Mouse (Mus musculus) intestine, embryonic 15.5 days (tissue): ENCODE results near the gene Ccm2. TPM values are rescaled to one million over a fixed set of nuclear protein-coding genes. Genes with fewer than 3 reads are reported as not detected.

Experiments
- ATAC-seq: fragments of 200-750 bp; cut with Nextera tagmentation; 2 replicates; pipeline ENCODE4 v1.8.0; 2017; ENCODE audit warnings: moderate TSS enrichment, moderate library complexity
- H3K27ac ChIP-seq: fragments of 300-500 bp; sonication (generic); 2 replicates; pipeline ENCODE4 v1.5.1; 2015; ENCODE audit warnings: mild to moderate bottlenecking, inconsistent platforms
- H3K27me3 ChIP-seq: fragments of 300-500 bp; sonication (generic); replicated peaks from 2 replicates; pipeline ENCODE4 v1.6.1; 2015; ENCODE audit warnings: inconsistent platforms
- H3K36me3 ChIP-seq: fragments of 300-500 bp; sonication (generic); 2 replicates; pipeline ENCODE4 v1.6.1; 2015; ENCODE audit warnings: inconsistent platforms
- H3K4me1 ChIP-seq: fragments of 300-500 bp; sonication (generic); replicated peaks from 2 replicates; pipeline ENCODE4 v1.6.1; 2015; ENCODE audit warnings: inconsistent platforms
- H3K4me2 ChIP-seq: fragments of 300-500 bp; sonication (generic); replicated peaks from 2 replicates; pipeline ENCODE4 v1.6.1; 2015; ENCODE audit warnings: mild to moderate bottlenecking, inconsistent platforms
- H3K4me3 ChIP-seq: fragments of 300-500 bp; sonication (generic); replicated peaks from 2 replicates; pipeline ENCODE4 v1.5.1; 2015; ENCODE audit warnings: inconsistent platforms
- H3K9ac ChIP-seq: fragments of 300-500 bp; sonication (generic); 2 replicates; pipeline ENCODE4 v1.6.1; 2015; ENCODE audit warnings: inconsistent platforms
- H3K9me3 ChIP-seq: fragments of 300-500 bp; sonication (generic); 2 replicates; pipeline ENCODE4 v1.6.1; 2016; ENCODE audit warnings: inconsistent platforms
- WGBS: fragments of 180-500 bp; shearing (Covaris S2); methylation state at CpG from one replicate; pipeline ENCODE4 v1.1.7; 2015; 5-methylcytosine and 5-hydroxymethylcytosine counted together
- polyA plus RNA-seq: library from polyadenylated mRNA; unstranded; fragments of >200 nt; fragmentation: Nextera tagmentation; extraction: Ambion mirVana; gene quantifications from 2 replicates; pipeline ENCODE4 v1.2.1, GENCODE M21; 2015

Ccm2 gene
- polyA plus RNA-seq, 1 experiment from 2014 or later: 73.8 TPM

GRCm38 (mm10) chr11:6601649-6602480, 55.2 kb downstream of the Ccm2 start:
- 60% methylated on average over 20 of the region's 20 CpGs for WGBS
- H3K27ac ChIP-seq: no peak overlapping the region
- H3K27me3 ChIP-seq: peaks cover 30% of the 10 kb centered on the region
- no peaks in the 10 kb centered on the region for H3K9me3 ChIP-seq
- H3K4me2 ChIP-seq: no peak overlapping the region
- H3K36me3 ChIP-seq: peaks cover 5% of the 10 kb centered on the region
- no peak overlapping the region for H3K9ac ChIP-seq
- H3K4me1 ChIP-seq: peaks cover 47% of the 10 kb centered on the region
- no peak overlapping the region for H3K4me3 ChIP-seq
- no peak for ATAC-seq

DNA sequence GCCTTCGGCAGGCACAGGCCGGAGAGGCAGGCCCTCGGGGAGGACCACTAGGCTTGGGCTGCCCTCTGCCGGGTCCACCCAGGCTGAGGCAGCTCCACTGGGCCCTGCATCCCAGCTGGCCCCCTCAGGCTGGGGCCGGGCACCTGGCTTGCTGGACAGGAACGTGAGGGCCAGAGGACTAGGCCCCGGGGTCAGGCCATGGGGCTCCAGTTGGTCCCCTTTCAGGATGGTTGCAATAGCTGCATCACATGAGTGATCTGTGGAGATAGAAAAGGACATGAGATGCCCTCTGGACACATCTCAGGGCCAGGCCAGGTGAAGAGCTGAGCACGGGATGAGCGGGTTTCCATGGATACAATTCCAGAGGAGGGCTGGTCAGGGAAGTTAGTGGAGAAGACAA, 56.0 kb downstream of the Ccm2 start:
- H3K9ac ChIP-seq: no peak overlapping the region
- peaks cover 47% of the 10 kb centered on the region for H3K4me1 ChIP-seq

DNA sequence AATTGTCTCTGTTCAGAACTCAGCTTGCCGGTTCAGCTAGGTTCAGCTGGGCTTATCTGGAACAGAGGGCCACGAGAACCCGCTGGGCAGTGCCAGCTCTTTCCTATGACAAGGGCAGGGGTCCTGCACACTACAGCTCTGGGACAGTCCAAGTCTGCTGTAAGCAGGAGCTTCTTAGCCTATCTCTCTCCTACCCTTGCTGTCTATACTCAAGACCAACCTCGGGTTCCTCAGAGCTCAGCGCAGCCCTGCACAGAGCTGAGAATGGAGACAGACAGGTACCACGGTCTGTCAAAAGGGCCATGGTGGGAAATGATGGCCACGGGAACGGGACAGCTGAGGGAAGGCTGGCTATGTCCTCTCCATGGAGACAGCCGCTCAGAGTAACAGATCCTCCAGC, 56.5 kb downstream of the Ccm2 start:
- Histone ChIP-seq H3K36me3 (no peaks in the 10 kb centered on the region), H3K4me3 (no peak overlapping the region), H3K27ac (no peak overlapping the region), H3K27me3 (peaks cover 31% of the 10 kb centered on the region), H3K9ac (no peak overlapping the region), H3K9me3 (no peaks in the 10 kb centered on the region), H3K4me2 (no peak overlapping the region), H3K4me1 (peaks cover 47% of the 10 kb centered on the region)
- no peak for ATAC-seq
- WGBS: 77% methylated on average over 9 of the region's 9 CpGs

More for the DNA sequence above, 56.0 kb downstream of the Ccm2 start:
- no peak overlapping the region for H3K27ac ChIP-seq
- WGBS: 77% methylated on average over 9 of the region's 9 CpGs
- no peaks in the 10 kb centered on the region for H3K9me3 ChIP-seq
- ATAC-seq: no peak
- peaks cover 1% of the 10 kb centered on the region; the same call in 1 of the 2 replicates for H3K36me3 ChIP-seq
- H3K27me3 ChIP-seq: peaks cover 31% of the 10 kb centered on the region
- no peak overlapping the region for H3K4me2 ChIP-seq
- no peak overlapping the region for H3K4me3 ChIP-seq

DNA sequence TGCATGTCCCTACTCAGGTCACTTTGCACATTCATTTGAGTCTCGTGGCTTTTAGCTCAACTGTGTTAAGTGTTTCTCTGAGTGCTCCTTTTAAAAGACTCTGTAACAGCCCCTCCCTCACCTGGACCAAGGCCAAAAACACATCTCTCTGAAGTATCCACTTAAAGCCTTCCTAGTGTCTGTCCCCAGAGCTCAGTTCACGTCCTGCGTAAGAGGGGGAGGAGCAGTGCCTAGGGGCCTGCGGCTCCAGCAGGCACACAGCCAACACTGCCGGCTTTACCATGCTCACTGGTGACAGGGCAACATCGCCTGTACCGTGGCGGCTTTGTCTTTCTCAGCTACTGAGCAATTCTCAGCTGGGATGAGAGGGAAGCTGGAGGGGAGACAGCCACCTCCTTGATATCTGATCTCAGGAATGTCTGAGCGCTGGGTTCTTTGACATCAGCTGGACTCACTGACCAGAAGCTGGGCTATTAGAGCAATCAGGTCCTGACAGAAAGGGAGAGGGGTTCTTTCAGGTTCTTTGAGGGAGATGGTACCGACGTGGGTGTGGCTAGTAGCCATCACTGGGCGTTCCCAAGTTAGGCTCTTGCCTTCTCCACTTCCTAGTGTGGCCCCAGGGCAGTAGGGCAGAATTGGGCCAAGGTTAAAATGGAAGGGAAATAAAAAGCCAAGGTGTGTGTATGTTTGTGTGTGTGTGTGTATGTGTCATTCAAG, 57.4 kb downstream of the Ccm2 start:
- ATAC-seq: peak; percentile 38
- Histone ChIP-seq H3K27me3 (peaks cover 31% of the 10 kb centered on the region), H3K9me3 (no peaks in the 10 kb centered on the region), H3K4me3 (peak overlapping the region; percentile 37; the same call in 1 of the 2 replicates), H3K27ac (no peak overlapping the region), H3K9ac (no peak overlapping the region), H3K4me1 (peaks cover 42% of the 10 kb centered on the region), H3K4me2 (peak overlapping the region; percentile 80), H3K36me3 (no peaks in the 10 kb centered on the region)
- WGBS: 21% methylated on average over 12 of the region's 12 CpGs

DNA sequence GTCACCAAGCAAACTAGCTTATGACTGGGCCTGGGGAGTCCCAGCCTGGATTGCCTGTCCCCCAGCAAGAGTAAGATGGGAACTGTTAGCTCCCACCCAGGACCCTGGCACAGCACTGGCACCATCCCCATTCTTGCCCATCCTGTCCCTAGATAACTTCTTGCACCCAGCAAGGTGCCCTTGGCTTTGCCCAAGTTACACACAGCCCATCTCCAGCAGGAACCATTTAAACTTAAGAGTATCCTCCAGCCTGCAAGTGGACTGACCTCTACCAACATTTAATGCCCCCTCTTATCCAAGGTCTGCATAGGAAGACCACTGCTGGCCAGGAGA, 57.9 kb downstream of the Ccm2 start:
- peaks cover 31% of the 10 kb centered on the region for H3K27me3 ChIP-seq
- no peak for ATAC-seq
- H3K4me3 ChIP-seq: peak overlapping the region; percentile 37; the same call in 1 of the 2 replicates
- H3K9me3 ChIP-seq: no peaks in the 10 kb centered on the region
- H3K4me2 ChIP-seq: peak overlapping the region; percentile 80
- no peak overlapping the region for H3K27ac ChIP-seq
- H3K9ac ChIP-seq: no peak overlapping the region
- no peaks in the 10 kb centered on the region for H3K36me3 ChIP-seq
- peaks cover 40% of the 10 kb centered on the region for H3K4me1 ChIP-seq

- H3K9ac ChIP-seq: peak overlapping the region; percentile 36; the same call in 1 of the 2 replicates
- 0 out of 2 replicates have a peak, but pooled peaks have one; percentile 3 for ATAC-seq
- H3K4me3 ChIP-seq: peak overlapping the region; percentile 37
- peaks cover 37% of the 10 kb centered on the region for H3K4me1 ChIP-seq
- H3K27ac ChIP-seq: 0 out of 2 replicates have a peak overlapping the region, but pooled peaks have one; percentile 17
- H3K36me3 ChIP-seq: no peaks in the 10 kb centered on the region
- H3K27me3 ChIP-seq: peaks cover 31% of the 10 kb centered on the region
- H3K9me3 ChIP-seq: no peaks in the 10 kb centered on the region
- 19% methylated on average over 13 of the region's 13 CpGs for WGBS
- peak overlapping the region; percentile 80 for H3K4me2 ChIP-seq
Measured at GRCm38 (mm10) chr11:6605021-6605481, 58.4 kb downstream of the Ccm2 start.

DNA sequence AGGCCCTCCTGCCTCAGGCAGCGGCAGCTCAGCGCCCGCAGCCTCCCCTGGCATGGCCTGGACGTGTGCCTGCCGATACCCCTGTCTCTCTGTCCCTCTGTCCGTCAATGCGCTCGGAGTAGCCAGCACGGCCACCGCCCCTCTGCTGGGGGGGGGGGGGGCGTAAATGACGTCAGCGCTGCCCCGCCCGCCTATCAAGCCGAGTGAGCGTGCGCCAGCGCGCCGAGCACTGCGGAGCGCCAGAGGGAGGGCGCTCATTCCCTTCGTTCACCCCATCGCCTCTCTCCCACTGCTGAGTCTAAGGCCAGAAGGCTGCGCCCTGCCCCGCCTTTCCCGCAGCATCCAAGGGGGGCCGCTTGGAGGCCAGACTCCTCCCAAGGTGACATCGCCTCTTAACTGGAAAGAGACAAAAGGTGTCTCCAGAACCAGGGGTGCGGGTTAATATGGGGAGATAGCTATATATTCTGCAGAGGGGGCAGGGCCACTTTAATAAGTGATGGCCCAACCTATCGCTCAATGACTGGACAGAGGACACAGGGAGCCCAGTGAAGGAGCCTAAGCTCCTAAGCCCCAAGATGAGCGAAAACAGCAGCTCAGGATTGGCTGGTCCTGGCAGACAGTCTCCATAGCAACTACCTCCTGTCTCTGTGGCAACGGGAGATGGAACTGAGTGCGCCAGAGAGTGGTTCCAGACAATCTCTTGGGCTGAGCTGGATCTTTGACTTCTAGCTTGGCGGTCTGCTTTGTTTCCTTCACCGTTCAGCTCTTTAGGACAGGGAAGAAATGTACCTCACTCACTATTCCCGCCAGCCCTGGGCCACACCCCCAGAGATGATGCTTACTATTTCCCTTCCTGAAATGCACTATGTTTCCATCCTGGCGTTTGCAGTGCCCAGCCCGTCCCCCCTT, 59.1 kb downstream of the Ccm2 start, which contains the start of gene Nacad:
Gene Nacad (minus strand): TSS at position 563 of the 909 bp plus-strand sequence.
- Histone ChIP-seq H3K27ac (0 out of 2 replicates have a peak within 1 kb of the TSS, but pooled peaks have one; percentile 17), H3K4me3 (peak within 1 kb of the TSS; percentile 37), H3K9ac (peak within 1 kb of the TSS; percentile 36; the same call in 1 of the 2 replicates), H3K9me3 (no peaks in the 10 kb centered on the region), H3K4me1 (peaks cover 35% of the 10 kb centered on the region), H3K36me3 (no peaks in the 10 kb centered on the region), H3K27me3 (peaks cover 31% of the 10 kb centered on the region), H3K4me2 (peak within 1 kb of the TSS; percentile 80)
- WGBS: 5% methylated on average over 39 of the region's 41 CpGs
- ATAC-seq: peak; percentile 79

DNA sequence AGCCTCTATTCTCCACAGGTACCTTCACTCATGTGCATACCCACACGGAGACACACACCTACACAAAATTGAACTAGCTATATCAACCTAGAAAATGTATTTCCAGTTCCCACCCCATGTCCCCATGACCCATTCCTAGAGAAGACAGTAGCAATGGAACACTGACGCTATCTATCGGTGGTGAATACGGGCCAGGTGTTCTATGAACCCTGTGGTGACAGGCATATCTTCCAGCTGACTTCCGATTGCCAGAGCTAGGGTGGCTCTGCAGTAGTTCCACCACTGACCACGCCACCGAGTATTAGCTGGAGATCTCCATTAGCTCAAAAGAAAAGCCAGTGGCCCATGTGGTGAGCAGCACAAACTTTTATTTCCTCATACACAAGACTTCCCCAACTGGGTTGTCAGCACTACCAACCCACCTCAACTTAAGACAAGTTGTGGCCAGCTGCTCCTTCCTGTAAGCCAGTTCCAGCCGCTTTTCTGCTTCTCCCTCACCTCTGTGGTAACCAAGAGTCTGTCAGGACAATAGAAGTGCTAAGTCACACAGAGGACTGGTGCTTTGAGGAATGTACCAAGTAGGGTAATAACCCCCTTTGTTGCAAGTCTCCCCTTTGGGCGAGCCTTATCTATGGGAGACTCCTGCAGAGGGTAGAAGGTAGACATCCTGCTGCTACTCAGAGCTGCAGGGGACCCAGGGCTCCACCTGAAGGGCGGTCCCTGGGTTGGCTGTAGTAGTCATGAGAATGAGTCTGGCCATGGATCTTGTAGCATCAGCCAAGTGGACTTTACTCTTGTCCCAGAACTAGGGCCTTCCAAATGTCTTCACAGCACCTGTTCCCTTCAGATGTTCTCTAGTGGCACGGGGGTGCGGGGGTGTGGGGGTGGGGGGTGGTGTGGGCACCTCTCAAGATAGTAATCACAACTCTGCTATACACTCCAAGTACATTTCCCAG, 68.8 kb downstream of the Ccm2 start:
- H3K27ac ChIP-seq: no peak overlapping the region
- no peak for ATAC-seq
- H3K9ac ChIP-seq: no peak overlapping the region
- no peak overlapping the region for H3K4me2 ChIP-seq
- H3K36me3 ChIP-seq: peaks cover 60% of the 10 kb centered on the region
- no peak overlapping the region for H3K4me3 ChIP-seq
- H3K4me1 ChIP-seq: no peaks in the 10 kb centered on the region
- 89% methylated on average over 12 of the region's 12 CpGs for WGBS
- H3K27me3 ChIP-seq: no peaks in the 10 kb centered on the region
- H3K9me3 ChIP-seq: no peaks in the 10 kb centered on the region

DNA sequence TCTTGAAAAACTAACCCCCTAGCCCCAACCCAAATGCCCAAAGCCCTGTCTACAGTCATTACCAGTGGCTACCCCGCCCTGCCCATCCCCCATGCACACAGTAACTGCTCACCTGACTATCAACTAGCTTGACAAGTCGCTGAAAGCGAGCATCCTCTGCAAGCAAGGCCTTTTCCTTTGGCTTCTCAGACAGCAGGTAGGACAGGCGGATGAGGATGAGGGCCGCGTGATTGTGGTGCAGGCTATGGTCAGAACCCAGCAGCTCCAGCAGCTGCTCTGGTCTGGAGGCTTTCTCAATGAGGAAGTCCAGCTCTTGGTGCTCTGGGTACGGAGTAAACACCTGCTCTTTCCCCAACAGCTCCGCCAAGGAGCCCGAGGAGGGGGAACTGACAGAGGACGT, 77.0 kb downstream of the Ccm2 start:
- H3K4me3 ChIP-seq: peak overlapping the region; percentile 77; the same call in 1 of the 2 replicates
- 85% methylated on average over 10 of the region's 10 CpGs for WGBS
- H3K36me3 ChIP-seq: peaks cover 37% of the 10 kb centered on the region
- H3K4me1 ChIP-seq: peaks cover 13% of the 10 kb centered on the region
- peak overlapping the region; percentile 66 for H3K4me2 ChIP-seq
- no peak overlapping the region for H3K9ac ChIP-seq
- H3K27me3 ChIP-seq: no peaks in the 10 kb centered on the region
- H3K9me3 ChIP-seq: no peaks in the 10 kb centered on the region
- no peak overlapping the region for H3K27ac ChIP-seq
- ATAC-seq: no peak

DNA sequence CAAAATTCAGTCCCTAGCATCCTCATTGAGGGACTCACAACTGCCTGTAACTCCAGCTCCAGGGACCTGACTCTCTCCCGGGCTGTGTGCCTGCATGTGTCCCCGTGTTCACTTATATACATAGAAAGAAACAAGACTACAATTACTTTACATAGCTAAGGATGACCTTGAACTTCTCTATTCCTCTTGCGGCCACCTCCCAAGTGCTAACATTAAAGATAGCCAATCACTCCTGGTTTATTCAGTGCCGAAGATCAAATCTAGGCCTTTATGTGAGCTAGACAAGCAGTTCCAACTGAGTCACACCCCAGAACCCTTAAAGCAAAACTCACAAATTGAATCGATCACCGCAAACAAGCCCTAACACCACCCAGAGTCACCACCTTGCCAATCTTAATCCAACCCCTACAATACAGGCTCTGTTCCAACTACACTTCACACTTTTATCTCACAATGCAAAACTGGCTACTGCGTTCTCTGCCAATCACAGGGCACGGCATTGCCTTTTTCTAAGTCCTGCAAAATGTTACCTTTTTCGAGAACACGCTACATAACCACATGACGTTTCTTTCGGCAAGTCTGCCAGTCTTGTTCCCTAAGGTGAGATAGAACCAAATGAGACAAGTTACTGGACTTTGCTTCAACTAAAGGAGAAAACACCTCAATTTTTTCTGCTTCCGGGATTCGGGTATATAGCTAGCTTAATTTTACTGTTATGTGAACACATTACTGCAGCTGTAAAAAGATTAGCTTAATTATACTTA, 78.1 kb downstream of the Ccm2 start:
- Histone ChIP-seq H3K36me3 (peaks cover 26% of the 10 kb centered on the region), H3K4me2 (peak overlapping the region; percentile 66), H3K27me3 (no peaks in the 10 kb centered on the region), H3K27ac (peak overlapping the region; percentile 28; the same call in 1 of the 2 replicates), H3K4me3 (peak overlapping the region; percentile 77), H3K9me3 (no peaks in the 10 kb centered on the region), H3K9ac (peak overlapping the region; percentile 75), H3K4me1 (peaks cover 13% of the 10 kb centered on the region)
- WGBS: 57% methylated on average over 14 of the region's 14 CpGs
- no peak for ATAC-seq
